Mouse (Mus musculus): ENCODE data around the gene Gm17387. TPM values are rescaled to one million over a fixed set of nuclear protein-coding genes. Genes with fewer than 3 reads are reported as not detected.

The Gm17387 gene
- not detected for polyA plus RNA-seq (2017; shearing (Covaris generic))

DNA sequence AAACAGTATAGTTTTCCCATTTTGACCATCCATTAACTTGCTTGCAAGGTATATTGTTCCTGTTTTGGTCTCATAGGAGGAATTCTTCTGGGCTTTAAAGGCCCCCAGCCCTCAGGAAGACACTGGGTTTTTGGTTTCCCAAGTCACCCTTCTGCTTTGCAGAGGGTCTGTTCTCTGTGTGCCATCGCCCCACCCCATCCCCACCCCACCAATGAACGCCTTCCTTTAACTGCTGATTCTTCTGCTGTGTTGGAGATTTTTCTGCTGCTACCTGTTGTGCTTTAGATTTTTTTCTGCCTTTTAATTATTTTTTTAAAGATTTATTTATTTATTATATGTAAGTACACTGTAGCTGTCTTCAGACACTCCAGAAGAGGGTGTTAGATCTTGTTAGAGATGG lies at the start of gene Gm17387:
Gene Gm17387, plus strand, starts transcription at position 301 of the 400 bp plus-strand sequence.

DNA sequence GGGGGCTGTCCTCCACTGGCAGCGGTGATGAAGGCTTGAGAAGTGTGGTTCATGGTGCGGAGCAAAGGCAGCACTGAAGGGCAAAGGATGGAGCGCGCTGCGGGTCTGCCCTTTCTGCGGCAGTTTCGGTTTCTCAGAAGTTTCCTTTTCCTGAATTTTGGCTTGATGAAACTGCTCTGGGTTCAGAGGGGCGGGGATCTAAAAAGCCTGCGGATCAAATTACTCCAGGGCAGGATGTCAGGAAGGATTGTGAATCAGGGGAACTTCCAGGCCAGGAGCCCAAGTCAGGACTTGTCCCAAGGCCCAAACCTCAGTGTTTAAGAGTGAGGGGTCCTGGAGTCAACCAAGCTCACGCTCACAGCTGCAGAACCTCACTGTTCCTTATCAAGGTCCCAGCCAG lies 18.3 kb upstream of the Gm17387 start, which contains the start of gene Ifitm3:
Gene Ifitm3, minus strand, starts transcription at position 178 of the 400 bp plus-strand sequence.

DNA sequence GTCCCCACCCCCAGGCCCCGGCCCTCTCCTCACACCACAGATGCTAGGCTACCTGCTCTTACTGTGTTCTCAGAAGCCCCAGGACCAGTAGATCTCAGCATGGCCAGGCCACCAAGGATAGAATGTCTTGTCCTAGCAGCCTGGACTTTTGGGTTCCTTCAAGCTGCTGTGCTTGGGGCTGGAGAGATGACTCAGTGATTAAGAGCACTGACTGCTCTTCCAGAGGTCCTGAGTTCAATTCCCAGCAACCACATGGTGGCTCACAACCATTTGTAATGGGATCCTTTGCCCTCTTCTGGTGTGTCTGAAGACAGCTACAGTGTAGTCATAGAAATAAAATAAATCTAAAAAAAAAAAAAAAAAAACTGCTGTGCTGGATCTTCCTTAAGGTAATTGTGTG lies 11.1 kb upstream of the Gm17387 start, which contains the start of gene Ifitm6:
Gene Ifitm6, minus strand, starts transcription at position 101 of the 400 bp plus-strand sequence.

DNA sequence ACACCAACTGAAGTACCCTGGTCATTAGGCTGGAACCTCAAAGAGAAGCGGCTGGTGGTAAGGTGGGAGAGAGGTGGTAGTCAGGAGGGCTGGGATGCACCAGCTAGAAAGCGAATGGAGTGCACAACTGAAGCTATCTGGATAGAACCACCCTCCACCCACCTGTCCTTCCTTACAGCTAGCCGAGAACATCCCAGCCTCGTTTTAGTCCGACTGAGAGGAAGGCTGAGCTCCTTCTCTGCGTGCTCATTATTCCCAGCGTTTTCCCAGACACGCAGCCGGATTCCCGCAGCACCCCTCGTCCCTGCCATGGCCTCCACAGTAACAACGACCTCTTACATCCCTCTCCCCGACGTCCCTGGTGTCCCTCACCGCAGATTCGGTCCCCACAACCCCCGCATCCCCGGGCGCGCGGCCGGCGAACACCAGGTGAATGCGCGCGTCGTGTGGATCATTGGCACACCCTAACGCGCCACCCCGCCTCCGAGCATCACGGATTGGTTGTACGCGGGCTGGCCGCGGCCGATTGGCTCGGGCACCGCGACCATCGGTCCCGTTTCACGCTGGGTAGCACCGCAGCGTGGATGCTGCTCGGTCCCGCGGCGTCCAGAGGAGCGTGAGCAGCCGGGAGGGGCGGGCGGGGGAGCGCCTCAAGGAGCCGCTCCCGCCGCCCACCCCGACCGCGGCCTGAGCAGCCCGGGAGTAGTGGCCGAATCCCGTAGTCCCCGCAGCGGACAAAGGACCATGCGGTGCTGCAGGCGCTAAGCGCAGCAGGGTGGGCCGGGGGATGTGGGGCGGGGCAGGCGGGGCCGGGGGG lies 31.7 kb downstream of the Gm17387 start, which contains the start of gene B4galnt4:
Gene B4galnt4, plus strand, starts transcription at position 679 of the 817 bp plus-strand sequence.

DNA sequence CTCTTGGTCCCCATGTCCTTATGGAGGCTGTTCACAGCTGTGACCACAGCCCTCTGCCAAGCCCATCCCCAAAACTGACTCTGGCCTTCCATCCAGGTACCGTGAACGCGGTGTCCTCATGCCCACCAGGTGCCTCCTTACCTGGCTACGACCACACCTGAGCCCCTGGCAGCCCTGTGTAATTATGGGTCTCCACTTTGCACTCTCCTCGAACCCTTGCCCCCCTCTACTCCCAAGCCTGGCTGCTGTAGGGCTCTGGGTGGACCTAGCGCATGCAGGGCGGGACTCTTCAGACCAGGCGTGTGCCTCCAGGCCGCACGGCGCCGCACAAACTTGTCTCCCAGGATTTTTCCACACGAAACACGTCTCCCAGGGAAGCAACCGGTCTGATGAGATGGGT lies 48.9 kb downstream of the Gm17387 start, which contains the start of gene Pkp3:
Gene Pkp3, plus strand, starts transcription at position 378 of the 400 bp plus-strand sequence.

Other genes with a start within 250 kb of the Gm17387 start
- 0.40 TPM for gene Syce1, start 241.3 kb upstream of the Gm17387 start, polyA plus RNA-seq (2017; shearing (Covaris generic))
- gene Zfp941, start 207.0 kb upstream of the Gm17387 start, polyA plus RNA-seq (2017; shearing (Covaris generic)): 0.46 TPM
- not detected for gene Urah, start 194.1 kb upstream of the Gm17387 start, polyA plus RNA-seq (2017; shearing (Covaris generic))
- gene Scgb1c1, start 183.6 kb upstream of the Gm17387 start, polyA plus RNA-seq (2017; shearing (Covaris generic)): not detected
- not detected for gene Odf3, start 181.3 kb upstream of the Gm17387 start, polyA plus RNA-seq (2017; shearing (Covaris generic))
- not detected for gene Gm45785, start 172.8 kb upstream of the Gm17387 start, polyA plus RNA-seq (2017; shearing (Covaris generic))
- 163 TPM for gene Ric8a, start 172.2 kb upstream of the Gm17387 start, polyA plus RNA-seq (2017; shearing (Covaris generic))
- 65.2 TPM for gene Bet1l, start 171.6 kb upstream of the Gm17387 start, polyA plus RNA-seq (2017; shearing (Covaris generic))
- gene Psmd13, start 147.2 kb upstream of the Gm17387 start, polyA plus RNA-seq (2017; shearing (Covaris generic)): 270 TPM
- gene Sirt3, start 146.8 kb upstream of the Gm17387 start, polyA plus RNA-seq (2017; shearing (Covaris generic)): 10.4 TPM
- gene Cox8b, start 128.7 kb upstream of the Gm17387 start, polyA plus RNA-seq (2017; shearing (Covaris generic)): not detected
- gene Nlrp6, start 108.2 kb upstream of the Gm17387 start, polyA plus RNA-seq (2017; shearing (Covaris generic)): not detected
- 40.2 TPM for gene Pgghg, start 87.7 kb upstream of the Gm17387 start, polyA plus RNA-seq (2017; shearing (Covaris generic))
- 0.98 TPM for gene Ifitm5, start 78.8 kb upstream of the Gm17387 start, polyA plus RNA-seq (2017; shearing (Covaris generic))
- not detected for gene Gm45717, start 73.2 kb upstream of the Gm17387 start, polyA plus RNA-seq (2017; shearing (Covaris generic))
- 30.3 TPM for gene Ifitm2, start 73.1 kb upstream of the Gm17387 start, polyA plus RNA-seq (2017; shearing (Covaris generic))
- not detected for gene Ifitm1, start 61.9 kb upstream of the Gm17387 start, polyA plus RNA-seq (2017; shearing (Covaris generic))
- 8.5 TPM for gene Ifitm3, start 18.4 kb upstream of the Gm17387 start, polyA plus RNA-seq (2017; shearing (Covaris generic))
- not detected for gene Ifitm6, start 11.2 kb upstream of the Gm17387 start, polyA plus RNA-seq (2017; shearing (Covaris generic))
- 15.5 TPM for gene B4galnt4, start 32.0 kb downstream of the Gm17387 start, polyA plus RNA-seq (2017; shearing (Covaris generic))
- 411 TPM for gene Pkp3, start 49.1 kb downstream of the Gm17387 start, polyA plus RNA-seq (2017; shearing (Covaris generic))
- gene Sigirr, start 71.4 kb downstream of the Gm17387 start, polyA plus RNA-seq (2017; shearing (Covaris generic)): 274 TPM
- not detected for gene Ano9, start 88.7 kb downstream of the Gm17387 start, polyA plus RNA-seq (2017; shearing (Covaris generic))
- gene Ptdss2, start 93.3 kb downstream of the Gm17387 start, polyA plus RNA-seq (2017; shearing (Covaris generic)): 8.9 TPM
- gene Rnh1, start 143.7 kb downstream of the Gm17387 start, polyA plus RNA-seq (2017; shearing (Covaris generic)): 159 TPM
- 5.2 TPM for gene Hras, start 164.9 kb downstream of the Gm17387 start, polyA plus RNA-seq (2017; shearing (Covaris generic))
- 3.4 TPM for gene Lrrc56, start 165.0 kb downstream of the Gm17387 start, polyA plus RNA-seq (2017; shearing (Covaris generic))
- 14.1 TPM for gene Lmntd2, start 184.9 kb downstream of the Gm17387 start, polyA plus RNA-seq (2017; shearing (Covaris generic))
- gene Rassf7, start 186.7 kb downstream of the Gm17387 start, polyA plus RNA-seq (2017; shearing (Covaris generic)): 29.4 TPM
- 122 TPM for gene Phrf1, start 199.7 kb downstream of the Gm17387 start, polyA plus RNA-seq (2017; shearing (Covaris generic))
- gene Irf7, start 237.3 kb downstream of the Gm17387 start, polyA plus RNA-seq (2017; shearing (Covaris generic)): 160 TPM
- not detected for gene Cdhr5, start 247.7 kb downstream of the Gm17387 start, polyA plus RNA-seq (2017; shearing (Covaris generic))